Mouse (Mus musculus): ENCODE results near the gene Col6a6.

- TF ChIP-seq USF1 (IDR thresholded peaks at IDR 0.05; ENCODE audit: low read depth) (no peak), CTCF (IDR thresholded peaks at IDR 0.05; ENCODE audit: control insufficient read depth, insufficient read depth, insufficient read length) (no peak)
Measured at GRCm38 (mm10) chr9:105827076-105827647, 798 bp downstream of the Col6a6 start.

Measured in C2C12 (cell line).